Mouse (Mus musculus): Measurements from ENCODE around the gene Olfr943. TPM values are rescaled to one million over a fixed set of nuclear protein-coding genes. Genes with fewer than 3 reads are reported as not detected.

Olfr943 gene
- polyA plus RNA-seq (2014; fragmentation: Nextera tagmentation; extraction: Ambion mirVana) = not detected in 2 replicates

DNA sequence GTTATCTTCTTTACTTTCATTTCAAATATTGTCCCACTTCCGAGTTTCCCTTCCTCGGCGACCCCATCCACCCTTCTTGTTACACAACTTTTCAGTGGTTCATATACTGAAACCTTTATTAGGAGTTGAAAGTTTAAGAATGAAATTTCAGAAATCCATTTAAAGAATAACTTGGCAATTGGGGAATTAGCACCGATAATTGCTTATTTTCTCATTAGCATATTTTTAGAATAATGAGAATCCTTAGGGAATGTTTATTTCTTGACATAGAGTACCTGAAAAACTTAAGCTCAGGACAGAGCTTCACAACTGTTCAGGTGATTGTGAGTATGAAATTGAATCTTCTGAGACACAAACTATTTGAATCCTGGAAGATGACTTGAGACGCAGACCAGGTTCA is at the start of gene Olfr943:
Olfr943 (plus strand) TSS at position 301 of the 400 bp plus-strand sequence.
- Histone ChIP-seq H3K27ac (replicated peaks; ENCODE audit: low read depth, low read length) (no peak within 1 kb of the TSS), H3K36me3 (ENCODE audit: control insufficient read depth, insufficient read depth, low read length) (no peaks in the 10 kb centered on the region), H3K27me3 (replicated peaks; ENCODE audit: control insufficient read depth, insufficient read depth, low read length) (no peaks in the 10 kb centered on the region), H3K9ac (ENCODE audit: low read depth, low read length) (no peak within 1 kb of the TSS), H3K9me3 (ENCODE audit: control insufficient read depth, low read length) (no peaks in the 10 kb centered on the region), H3K4me1 (ENCODE audit: control insufficient read depth, insufficient read depth, low read length) (no peaks in the 10 kb centered on the region), H3K4me3 (ENCODE audit: low read depth, low read length) (no peak within 1 kb of the TSS), H3K4me2 (ENCODE audit: low read depth, low read length) (no peak within 1 kb of the TSS)
- 90% methylated on average over 5 of the region's 5 CpGs for WGBS
- DNase-seq (ENCODE audit: low spot score) = no peak
- ATAC-seq (ENCODE audit: low read depth) = no peak

GRCm38 (mm10) chr9:39127326-39127725 is 38.8 kb upstream of the Olfr943 start:
- no peak for ATAC-seq (ENCODE audit: low read depth)
- H3K27ac ChIP-seq (replicated peaks; ENCODE audit: low read depth, low read length) = no peak overlapping the region
- no peak overlapping the region for H3K4me3 ChIP-seq (ENCODE audit: low read depth, low read length)
- H3K27me3 ChIP-seq (replicated peaks; ENCODE audit: control insufficient read depth, insufficient read depth, low read length) = no peaks in the 10 kb centered on the region
- H3K36me3 ChIP-seq (ENCODE audit: control insufficient read depth, insufficient read depth, low read length) = no peaks in the 10 kb centered on the region
- H3K9ac ChIP-seq (ENCODE audit: low read depth, low read length) = no peak overlapping the region
- DNase-seq (ENCODE audit: low spot score) = no peak
- 94% methylated on average over 1 of the region's 1 CpGs for WGBS
- H3K4me2 ChIP-seq (ENCODE audit: low read depth, low read length) = no peak overlapping the region
- no peaks in the 10 kb centered on the region for H3K9me3 ChIP-seq (ENCODE audit: control insufficient read depth, low read length)
- H3K4me1 ChIP-seq (ENCODE audit: control insufficient read depth, insufficient read depth, low read length) = no peaks in the 10 kb centered on the region

- ATAC-seq (ENCODE audit: low read depth) (no peak), DNase-seq (ENCODE audit: low spot score) (no peak)
- Histone ChIP-seq H3K4me3 (ENCODE audit: low read depth, low read length) (no peak within 1 kb of the TSS), H3K27me3 (replicated peaks; ENCODE audit: control insufficient read depth, insufficient read depth, low read length) (no peaks in the 10 kb centered on the region), H3K4me2 (ENCODE audit: low read depth, low read length) (no peak within 1 kb of the TSS), H3K36me3 (ENCODE audit: control insufficient read depth, insufficient read depth, low read length) (no peaks in the 10 kb centered on the region), H3K27ac (replicated peaks; ENCODE audit: low read depth, low read length) (no peak within 1 kb of the TSS), H3K4me1 (ENCODE audit: control insufficient read depth, insufficient read depth, low read length) (no peaks in the 10 kb centered on the region), H3K9me3 (ENCODE audit: control insufficient read depth, low read length) (no peaks in the 10 kb centered on the region), H3K9ac (ENCODE audit: low read depth, low read length) (no peak within 1 kb of the TSS)
Observed at GRCm38 (mm10) chr9:39127831-39128230, 38.3 kb upstream of the Olfr943 start, which contains the start of gene Olfr27. Gene Olfr27, plus strand, starts transcription at chr9:39128131.

DNA sequence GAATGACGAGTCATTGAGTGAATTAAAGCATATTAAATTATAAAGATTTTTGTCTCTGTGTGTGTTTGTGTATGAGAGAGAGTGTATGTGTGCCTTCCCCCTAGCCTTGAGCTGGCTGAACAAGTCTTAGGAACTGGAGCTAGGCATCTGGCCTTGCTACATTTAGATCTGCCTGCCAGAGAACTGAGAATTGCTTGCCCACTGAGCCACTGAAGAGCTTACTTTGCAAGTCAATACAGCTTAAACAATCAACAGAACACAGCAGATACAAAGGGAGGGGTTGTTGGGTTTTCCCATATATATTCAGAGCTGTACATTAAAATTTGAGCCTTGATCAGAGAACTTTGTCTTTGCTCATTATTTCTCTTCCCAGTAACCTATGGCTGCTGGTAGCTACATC is 13.7 kb upstream of the Olfr943 start:
- Histone ChIP-seq H3K9me3 (ENCODE audit: control insufficient read depth, low read length) (no peaks in the 10 kb centered on the region), H3K4me1 (ENCODE audit: control insufficient read depth, insufficient read depth, low read length) (no peaks in the 10 kb centered on the region), H3K4me2 (ENCODE audit: low read depth, low read length) (no peak overlapping the region), H3K9ac (ENCODE audit: low read depth, low read length) (no peak overlapping the region), H3K4me3 (ENCODE audit: low read depth, low read length) (no peak overlapping the region), H3K36me3 (ENCODE audit: control insufficient read depth, insufficient read depth, low read length) (no peaks in the 10 kb centered on the region), H3K27me3 (replicated peaks; ENCODE audit: control insufficient read depth, insufficient read depth, low read length) (no peaks in the 10 kb centered on the region), H3K27ac (replicated peaks; ENCODE audit: low read depth, low read length) (no peak overlapping the region)
- ATAC-seq (ENCODE audit: low read depth) (no peak), DNase-seq (ENCODE audit: low spot score) (no peak)
- 51% methylated on average over 1 of the region's 1 CpGs for WGBS

GRCm38 (mm10) chr9:39201620-39202019 is 35.5 kb downstream of the Olfr943 start, which contains the start of gene Olfr944:
Gene Olfr944, plus strand, starts transcription at chr9:39201920.
- no peaks in the 10 kb centered on the region for H3K9me3 ChIP-seq (ENCODE audit: control insufficient read depth, low read length)
- H3K4me1 ChIP-seq (ENCODE audit: control insufficient read depth, insufficient read depth, low read length) = no peaks in the 10 kb centered on the region
- no peaks in the 10 kb centered on the region for H3K27me3 ChIP-seq (replicated peaks; ENCODE audit: control insufficient read depth, insufficient read depth, low read length)
- ATAC-seq (ENCODE audit: low read depth) = no peak
- no peak within 1 kb of the TSS for H3K4me2 ChIP-seq (ENCODE audit: low read depth, low read length)
- no peaks in the 10 kb centered on the region for H3K36me3 ChIP-seq (ENCODE audit: control insufficient read depth, insufficient read depth, low read length)
- H3K27ac ChIP-seq (replicated peaks; ENCODE audit: low read depth, low read length) = no peak within 1 kb of the TSS
- no peak within 1 kb of the TSS for H3K9ac ChIP-seq (ENCODE audit: low read depth, low read length)
- no peak within 1 kb of the TSS for H3K4me3 ChIP-seq (ENCODE audit: low read depth, low read length)
- DNase-seq (ENCODE audit: low spot score) = no peak

Other genes with a start within 250 kb of the Olfr943 start
- 0.13 TPM in 1 of 2 replicates, not detected in the other for gene Olfr930, start 236.5 kb upstream of the Olfr943 start, polyA plus RNA-seq (2014; fragmentation: Nextera tagmentation; extraction: Ambion mirVana)
- gene Olfr933, start 194.0 kb upstream of the Olfr943 start, polyA plus RNA-seq (2014; fragmentation: Nextera tagmentation; extraction: Ambion mirVana) = 0.10 TPM in 1 of 2 replicates, not detected in the other
- gene Olfr934, start 178.0 kb upstream of the Olfr943 start, polyA plus RNA-seq (2014; fragmentation: Nextera tagmentation; extraction: Ambion mirVana) = not detected in 2 replicates
- 0.10 TPM in 1 of 2 replicates, not detected in the other for gene Olfr935, start 166.6 kb upstream of the Olfr943 start, polyA plus RNA-seq (2014; fragmentation: Nextera tagmentation; extraction: Ambion mirVana)
- 0.20 TPM in 1 of 2 replicates, not detected in the other for gene Olfr146, start 142.9 kb upstream of the Olfr943 start, polyA plus RNA-seq (2014; fragmentation: Nextera tagmentation; extraction: Ambion mirVana)
- gene Olfr937, start 101.4 kb upstream of the Olfr943 start, polyA plus RNA-seq (2014; fragmentation: Nextera tagmentation; extraction: Ambion mirVana) = not detected in 2 replicates
- not detected in 2 replicates for gene Olfr938, start 87.4 kb upstream of the Olfr943 start, polyA plus RNA-seq (2014; fragmentation: Nextera tagmentation; extraction: Ambion mirVana)
- gene Olfr27, start 38.2 kb upstream of the Olfr943 start, polyA plus RNA-seq (2014; fragmentation: Nextera tagmentation; extraction: Ambion mirVana) = not detected in 2 replicates
- gene Olfr944, start 35.6 kb downstream of the Olfr943 start, polyA plus RNA-seq (2014; fragmentation: Nextera tagmentation; extraction: Ambion mirVana) = 0.13 TPM in 1 of 2 replicates, not detected in the other
- gene Olfr1537, start 83.7 kb downstream of the Olfr943 start, polyA plus RNA-seq (2014; fragmentation: Nextera tagmentation; extraction: Ambion mirVana) = 0.08 and 0.13 TPM in 2 replicates
- gene Olfr945, start 110.5 kb downstream of the Olfr943 start, polyA plus RNA-seq (2014; fragmentation: Nextera tagmentation; extraction: Ambion mirVana) = not detected in 2 replicates
- not detected in 2 replicates for gene Olfr948, start 159.7 kb downstream of the Olfr943 start, polyA plus RNA-seq (2014; fragmentation: Nextera tagmentation; extraction: Ambion mirVana)
- gene Olfr951, start 221.1 kb downstream of the Olfr943 start, polyA plus RNA-seq (2014; fragmentation: Nextera tagmentation; extraction: Ambion mirVana) = 0.17 TPM in 1 of 2 replicates, not detected in the other

Data from embryonic facial prominence, embryonic 14.5 days (tissue).